Mouse (Mus musculus) stomach, embryonic 14.5 days (tissue): ENCODE data around the gene Atp23. TPM values are rescaled to one million over a fixed set of nuclear protein-coding genes. Genes with fewer than 3 reads are reported as not detected.

ENCODE experiments used
- ATAC-seq: fragments of 200-750 bp; cut with Nextera tagmentation; 2 replicates; pipeline ENCODE4 v1.8.0; 2017; ENCODE audit warnings: low read depth, moderate TSS enrichment; ENCODE audit not compliant: insufficient number of reproducible peaks, insufficient read depth, low FRiP score
- H3K27ac ChIP-seq: fragments of 300-500 bp; sonication (generic); 2 replicates; pipeline ENCODE4 v1.5.1; 2014; ENCODE audit warnings: mild to moderate bottlenecking, low read length, moderate library complexity, mixed read lengths
- H3K27me3 ChIP-seq: fragments of 300-500 bp; sonication (generic); 2 replicates; pipeline ENCODE4 v1.6.1; 2014; ENCODE audit warnings: low read length, control low read depth, mixed read lengths; ENCODE audit not compliant: control insufficient read depth, insufficient read depth
- H3K36me3 ChIP-seq: fragments of 300-500 bp; sonication (generic); 2 replicates; pipeline ENCODE4 v1.6.1; 2014; ENCODE audit warnings: mild to moderate bottlenecking, control low read depth, low read length, moderate library complexity, mixed read lengths; ENCODE audit not compliant: control insufficient read depth, insufficient read depth
- H3K4me1 ChIP-seq: fragments of 300-500 bp; sonication (generic); 2 replicates; pipeline ENCODE4 v1.6.1; 2014; ENCODE audit warnings: low read length, control low read depth, mixed read lengths; ENCODE audit not compliant: control insufficient read depth, insufficient read depth
- H3K4me2 ChIP-seq: fragments of 300-500 bp; sonication (generic); replicated peaks from 2 replicates; pipeline ENCODE4 v1.6.1; 2014; ENCODE audit warnings: low read depth, low read length, control low read depth
- H3K4me3 ChIP-seq: fragments of 300-500 bp; sonication (generic); 2 replicates; pipeline ENCODE4 v1.5.1; 2014; ENCODE audit warnings: low read depth, low read length, control low read depth
- H3K9ac ChIP-seq: fragments of 300-500 bp; sonication (generic); replicated peaks from 2 replicates; pipeline ENCODE4 v1.6.1; 2014; ENCODE audit warnings: low read depth, mild to moderate bottlenecking, control low read depth, low read length, moderate library complexity, mixed read lengths
- H3K9me3 ChIP-seq: fragments of 300-500 bp; sonication (generic); 2 replicates; pipeline ENCODE4 v1.6.1; 2016; ENCODE audit warnings: low read depth, low read length, control low read depth; ENCODE audit not compliant: control insufficient read depth
- WGBS: fragments of 180-500 bp; shearing (Covaris S2); extraction: QIAGEN DNeasy Blood & Tissue Kit; methylation state at CpG from one replicate; pipeline ENCODE4 v1.1.7; 2014; 5-methylcytosine and 5-hydroxymethylcytosine counted together
- polyA plus RNA-seq: library from polyadenylated mRNA; unstranded; fragments of >200 nt; fragmentation: Nextera tagmentation; extraction: Ambion mirVana; gene quantifications from 2 replicates; pipeline ENCODE4 v1.2.1, GENCODE M21; 2014

Atp23 gene
- polyA plus RNA-seq, 1 experiment from 2014 or later, result 20.3 TPM

- Histone ChIP-seq H3K27ac (no peak overlapping the region), H3K4me3 (no peak overlapping the region), H3K9me3 (no peaks in the 10 kb centered on the region), H3K9ac (no peak overlapping the region), H3K4me1 (peaks cover 36% of the 10 kb centered on the region), H3K27me3 (no peaks in the 10 kb centered on the region), H3K4me2 (no peak overlapping the region), H3K36me3 (no peaks in the 10 kb centered on the region)
- ATAC-seq, result no peak
Observed at GRCm38 (mm10) chr10:126925391-126925790, 24.2 kb upstream of the Atp23 start.

- no peaks in the 10 kb centered on the region for H3K27me3 ChIP-seq
- no peak overlapping the region for H3K4me2 ChIP-seq
- no peak overlapping the region for H3K9ac ChIP-seq
- 53% methylated on average over 3 of the region's 3 CpGs for WGBS
- H3K9me3 ChIP-seq, result 0 out of 2 replicates have a peak, but pooled peaks cover 5% of the 10 kb centered on the region
- H3K36me3 ChIP-seq, result no peaks in the 10 kb centered on the region
- H3K27ac ChIP-seq, result peak overlapping the region; percentile 27; the same call in 1 of the 2 replicates
- no peak for ATAC-seq
- peaks cover 23% of the 10 kb centered on the region for H3K4me1 ChIP-seq
- no peak overlapping the region for H3K4me3 ChIP-seq
Observed at GRCm38 (mm10) chr10:126924087-126924486, 22.9 kb upstream of the Atp23 start.

- H3K9me3 ChIP-seq, result 0 out of 2 replicates have a peak, but pooled peaks cover 5% of the 10 kb centered on the region
- no peak overlapping the region for H3K9ac ChIP-seq
- ATAC-seq, result no peak
- H3K4me3 ChIP-seq, result no peak overlapping the region
- no peaks in the 10 kb centered on the region for H3K36me3 ChIP-seq
- no peak overlapping the region for H3K4me2 ChIP-seq
- no peak overlapping the region for H3K27ac ChIP-seq
- WGBS, result 98% methylated on average over 3 of the region's 3 CpGs
- H3K4me1 ChIP-seq, result no peaks in the 10 kb centered on the region
- H3K27me3 ChIP-seq, result no peaks in the 10 kb centered on the region
Observed at GRCm38 (mm10) chr10:126920220-126920619, 19.1 kb upstream of the Atp23 start.

- Histone ChIP-seq H3K4me1 (no peaks in the 10 kb centered on the region), H3K36me3 (no peaks in the 10 kb centered on the region), H3K9ac (no peak overlapping the region), H3K27ac (no peak overlapping the region), H3K9me3 (0 out of 2 replicates have a peak, but pooled peaks cover 5% of the 10 kb centered on the region), H3K4me3 (no peak overlapping the region), H3K4me2 (no peak overlapping the region), H3K27me3 (no peaks in the 10 kb centered on the region)
- ATAC-seq, result peak; percentile 71; the same call in 1 of the 2 replicates
- WGBS, result 2% methylated on average over 9 of the region's 9 CpGs
Observed at GRCm38 (mm10) chr10:126919067-126919466, 17.9 kb upstream of the Atp23 start.

GRCm38 (mm10) chr10:126914288-126914687 lies 13.1 kb upstream of the Atp23 start:
- Histone ChIP-seq H3K9ac (no peak overlapping the region), H3K9me3 (no peaks in the 10 kb centered on the region), H3K36me3 (no peaks in the 10 kb centered on the region), H3K4me1 (no peaks in the 10 kb centered on the region), H3K4me3 (no peak overlapping the region), H3K27ac (no peak overlapping the region), H3K4me2 (no peak overlapping the region), H3K27me3 (no peaks in the 10 kb centered on the region)
- 93% methylated on average over 5 of the region's 5 CpGs for WGBS
- ATAC-seq, result no peak

- H3K27me3 ChIP-seq, result no peaks in the 10 kb centered on the region
- no peaks in the 10 kb centered on the region for H3K4me1 ChIP-seq
- no peak overlapping the region for H3K4me2 ChIP-seq
- no peak overlapping the region for H3K27ac ChIP-seq
- no peak for ATAC-seq
- H3K36me3 ChIP-seq, result no peaks in the 10 kb centered on the region
- no peaks in the 10 kb centered on the region for H3K9me3 ChIP-seq
- no peak overlapping the region for H3K4me3 ChIP-seq
- H3K9ac ChIP-seq, result no peak overlapping the region
- WGBS, result 81% methylated on average over 1 of the region's 1 CpGs
Observed at GRCm38 (mm10) chr10:126911479-126911878, 10.3 kb upstream of the Atp23 start.

- H3K4me1 ChIP-seq, result 0 out of 2 replicates have a peak, but pooled peaks cover 2% of the 10 kb centered on the region
- ATAC-seq, result no peak
- 85% methylated on average over 5 of the region's 5 CpGs for WGBS
- H3K27me3 ChIP-seq, result no peaks in the 10 kb centered on the region
- no peak overlapping the region for H3K9ac ChIP-seq
- H3K9me3 ChIP-seq, result no peaks in the 10 kb centered on the region
- H3K4me3 ChIP-seq, result no peak overlapping the region
- no peak overlapping the region for H3K4me2 ChIP-seq
- H3K36me3 ChIP-seq, result no peaks in the 10 kb centered on the region
- no peak overlapping the region for H3K27ac ChIP-seq
Observed at GRCm38 (mm10) chr10:126906811-126907210, 5.7 kb upstream of the Atp23 start.

- peak; percentile 74; the same call in 1 of the 2 replicates for ATAC-seq
- 2% methylated on average over 30 of the region's 30 CpGs for WGBS
- Histone ChIP-seq H3K4me2 (peak overlapping the region; percentile 54), H3K9ac (peak overlapping the region; percentile 51), H3K27me3 (no peaks in the 10 kb centered on the region), H3K9me3 (no peaks in the 10 kb centered on the region), H3K27ac (peak overlapping the region; percentile 68; the same call in 1 of the 2 replicates), H3K4me3 (peak overlapping the region; percentile 46), H3K4me1 (0 out of 2 replicates have a peak, but pooled peaks cover 3% of the 10 kb centered on the region), H3K36me3 (no peaks in the 10 kb centered on the region)
Observed at GRCm38 (mm10) chr10:126905650-126906075, 4.5 kb upstream of the Atp23 start.

GRCm38 (mm10) chr10:126905086-126905485 lies 3.9 kb upstream of the Atp23 start:
- no peak for ATAC-seq
- Histone ChIP-seq H3K4me3 (peak overlapping the region; percentile 46), H3K4me2 (peak overlapping the region; percentile 54), H3K27ac (peak overlapping the region; percentile 68; the same call in 1 of the 2 replicates), H3K9me3 (no peaks in the 10 kb centered on the region), H3K4me1 (0 out of 2 replicates have a peak, but pooled peaks cover 9% of the 10 kb centered on the region), H3K27me3 (no peaks in the 10 kb centered on the region), H3K36me3 (no peaks in the 10 kb centered on the region), H3K9ac (peak overlapping the region; percentile 51; the same call in 1 of the 2 replicates)
- 72% methylated on average over 8 of the region's 8 CpGs for WGBS
